Mouse (Mus musculus): ENCODE measurements around the gene Ephb1.

The Ephb1 gene

DNA sequence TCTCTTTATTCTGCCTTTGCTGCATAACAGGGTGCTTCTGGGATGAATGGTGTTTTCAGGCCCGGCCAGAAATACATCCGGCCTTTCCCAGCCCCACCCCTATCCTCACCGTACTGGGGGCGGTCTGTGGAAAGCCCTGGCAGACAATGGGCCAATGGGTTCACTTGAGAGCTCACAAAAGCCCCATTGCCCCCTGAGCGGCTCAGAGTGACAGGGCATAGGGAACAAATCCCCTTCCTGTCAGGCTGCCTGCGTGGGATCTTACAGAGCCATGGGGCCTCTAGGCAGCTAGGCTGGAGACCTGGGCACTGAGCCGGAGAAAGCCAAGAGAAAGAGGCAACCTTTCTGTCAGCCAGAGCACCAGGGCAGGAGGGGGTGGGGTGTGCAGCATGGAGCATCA, 111.2 kb downstream of the Ephb1 start:
- peak; percentile 60 for DNase-seq (ENCODE audit: low spot score)

DNA sequence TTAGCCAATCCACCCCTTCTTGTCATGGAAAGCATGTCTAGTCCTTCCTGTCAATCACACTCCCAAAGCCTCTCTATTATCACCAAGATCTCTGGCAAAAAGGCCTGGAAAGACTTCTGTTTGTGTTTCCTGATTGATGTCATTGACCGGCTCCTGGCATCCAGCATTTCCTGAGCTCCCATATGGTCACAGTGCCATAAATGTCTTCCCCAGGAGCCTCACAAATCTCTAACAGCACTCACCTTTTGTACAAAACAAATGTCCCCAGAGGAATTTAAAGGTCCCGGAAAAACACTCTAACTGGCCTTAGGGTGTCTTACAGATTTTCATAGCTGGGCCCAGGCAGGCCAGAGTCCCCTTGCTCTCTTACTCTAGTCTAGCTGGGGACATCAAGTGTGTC, 112.9 kb downstream of the Ephb1 start:
- no peak for DNase-seq (ENCODE audit: low spot score)

DNA sequence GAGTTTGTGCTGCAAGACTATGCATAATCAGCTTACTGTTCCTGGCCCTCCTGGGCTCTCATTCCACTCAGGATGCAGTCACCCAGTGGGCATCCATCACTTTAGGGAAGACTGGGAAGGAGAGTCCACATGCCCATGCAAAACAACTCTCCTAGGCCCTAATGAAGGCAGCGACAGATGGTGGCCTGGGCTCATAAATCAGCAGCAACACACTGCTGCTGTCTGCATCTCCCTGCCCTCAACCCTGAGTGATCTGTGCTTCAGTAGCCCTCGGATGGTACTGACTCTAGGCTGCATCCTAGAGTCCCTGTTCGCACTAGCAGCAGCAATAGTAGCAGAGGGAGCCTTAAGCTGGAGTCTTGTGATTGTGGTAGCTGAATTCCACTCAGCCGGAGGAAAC, 114.3 kb downstream of the Ephb1 start:
- DNase-seq (ENCODE audit: low spot score): peak; percentile 61

DNA sequence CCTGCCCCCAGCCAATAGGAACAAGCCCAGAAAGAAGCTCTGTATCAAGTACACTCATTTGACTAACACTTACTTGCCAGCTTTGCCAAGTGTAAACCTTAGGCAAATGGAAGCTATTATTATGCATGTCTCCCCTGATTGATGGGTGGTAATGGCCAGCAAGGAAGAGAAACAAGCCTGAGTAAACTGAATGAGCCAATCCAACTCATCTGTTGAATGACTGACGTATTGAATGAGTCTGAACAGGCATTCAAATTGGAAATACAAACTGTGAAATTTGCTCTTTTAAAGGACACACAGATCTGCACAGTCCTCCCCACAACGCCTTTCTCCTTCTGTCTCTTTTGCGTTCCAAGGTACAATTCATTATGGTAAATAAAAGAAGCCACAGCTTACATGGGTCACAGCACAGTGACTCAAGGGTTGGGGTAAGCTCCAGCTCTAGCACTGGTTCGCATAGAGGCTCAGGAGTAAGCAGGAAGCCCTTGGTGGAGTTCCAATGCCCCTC, 119.0 kb downstream of the Ephb1 start:
- DNase-seq (ENCODE audit: low spot score): peak; percentile 36

DNA sequence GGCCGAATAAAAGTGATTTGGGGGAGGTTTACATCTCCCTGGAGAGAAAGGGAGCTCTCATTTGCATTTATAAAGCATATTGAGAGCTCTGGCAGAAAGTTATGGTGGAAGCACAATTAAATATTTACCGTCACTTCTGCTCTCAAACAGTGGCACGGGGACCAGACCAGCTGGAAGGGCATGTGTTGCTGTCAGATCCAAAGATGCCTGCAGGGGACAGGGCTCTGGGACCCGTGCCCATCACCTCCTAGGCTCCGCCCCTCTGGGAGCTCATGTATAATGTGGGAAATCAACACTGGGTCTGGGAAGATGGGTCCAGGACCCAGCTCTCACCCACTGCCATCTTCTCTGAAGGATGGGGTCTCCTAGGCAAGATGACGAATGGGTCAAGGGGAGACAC, 123.2 kb downstream of the Ephb1 start:
- DNase-seq (ENCODE audit: low spot score): no peak

DNA sequence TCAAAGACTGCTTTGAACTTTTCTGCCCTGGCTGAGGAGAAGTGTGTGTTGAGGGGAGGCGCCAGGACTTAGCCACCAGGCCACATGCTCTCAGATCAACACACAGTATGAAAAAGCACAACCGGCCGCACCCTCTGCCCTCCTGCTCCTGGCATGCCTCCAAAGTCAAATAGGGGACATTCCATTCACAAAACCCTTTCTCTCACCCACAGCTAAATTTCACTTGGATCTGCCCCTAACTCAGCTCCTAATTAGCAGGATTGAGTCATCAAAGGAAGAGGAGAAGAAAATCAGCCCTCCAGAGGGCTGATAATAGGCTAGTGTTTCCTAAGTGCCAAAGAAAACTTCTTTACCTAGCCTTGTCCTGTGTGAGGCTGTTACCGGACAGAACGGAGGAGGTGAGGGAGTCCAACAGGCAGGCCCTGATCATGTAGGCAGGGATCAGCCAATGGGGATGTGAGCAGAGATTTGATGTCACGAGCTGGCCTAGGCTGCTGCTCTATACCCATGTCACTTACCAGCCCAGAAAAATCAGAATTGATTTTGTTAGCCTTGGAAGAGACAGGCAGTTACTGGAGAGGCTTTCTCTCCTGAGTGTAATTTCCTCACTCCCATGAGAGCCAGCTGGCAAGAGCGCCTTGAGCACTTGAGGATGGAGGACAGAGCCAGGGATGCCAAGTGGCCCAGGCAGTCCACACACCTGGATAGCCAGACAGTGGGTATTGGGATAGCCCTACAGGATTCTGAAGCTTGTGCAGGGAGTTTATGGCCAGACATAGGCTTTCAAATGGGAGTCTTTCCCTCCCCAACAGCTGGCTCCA, 137.5 kb downstream of the Ephb1 start:
- DNase-seq (ENCODE audit: low spot score): no peak

DNA sequence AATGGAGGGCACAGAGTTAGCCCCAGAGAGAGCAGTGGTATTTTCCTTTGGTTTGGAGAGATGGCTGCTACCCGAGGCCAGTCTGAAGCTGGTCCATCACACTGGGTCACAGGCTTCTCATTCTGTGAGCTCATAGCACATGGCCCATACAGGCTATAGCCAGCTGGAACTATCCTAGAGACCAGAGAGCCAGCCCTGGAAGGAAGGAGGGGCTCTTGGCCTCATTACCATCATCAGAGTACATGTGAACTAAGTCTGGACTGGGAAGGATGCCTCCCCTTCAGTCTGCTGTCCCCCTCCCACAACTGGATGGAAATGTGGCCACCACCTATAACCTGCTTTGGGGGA, 142.5 kb downstream of the Ephb1 start:
- no peak for DNase-seq (ENCODE audit: low spot score)

DNA sequence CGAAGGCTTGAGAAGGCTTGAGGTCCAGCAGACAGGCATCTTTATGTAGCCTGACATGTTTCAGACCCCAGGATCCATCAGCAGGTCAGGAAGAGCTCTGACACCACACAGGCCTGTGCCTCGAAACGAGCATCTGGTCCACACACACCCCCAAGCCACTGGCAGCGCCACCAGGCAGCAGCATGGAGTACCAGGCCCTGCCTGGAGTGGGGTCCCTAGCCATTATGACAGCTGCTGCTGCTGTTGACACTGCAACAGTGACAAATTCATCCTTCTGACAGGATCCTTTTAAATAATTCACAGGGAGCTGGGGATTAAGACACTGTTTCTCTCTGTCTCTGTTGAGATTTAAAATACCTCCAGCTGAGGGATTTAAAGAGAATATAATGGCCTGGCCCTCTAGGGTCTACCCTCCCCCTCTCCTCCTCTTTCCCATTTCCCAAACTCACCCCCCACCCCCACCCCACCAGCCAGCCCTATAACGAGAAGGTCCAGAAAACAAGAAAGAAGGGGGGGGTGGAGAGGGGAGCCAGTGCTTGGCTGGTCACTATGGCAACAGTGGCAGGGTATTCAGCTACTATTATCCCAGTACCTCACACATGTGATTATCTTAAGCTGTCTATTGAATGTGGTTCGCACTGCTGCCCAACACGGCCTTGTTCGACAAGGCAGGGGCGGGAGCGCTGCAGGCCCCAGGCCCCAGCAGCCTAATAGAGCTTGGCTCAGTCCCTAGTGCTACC, 143.0 kb downstream of the Ephb1 start:
- peak; percentile 87 for DNase-seq (ENCODE audit: low spot score)

DNA sequence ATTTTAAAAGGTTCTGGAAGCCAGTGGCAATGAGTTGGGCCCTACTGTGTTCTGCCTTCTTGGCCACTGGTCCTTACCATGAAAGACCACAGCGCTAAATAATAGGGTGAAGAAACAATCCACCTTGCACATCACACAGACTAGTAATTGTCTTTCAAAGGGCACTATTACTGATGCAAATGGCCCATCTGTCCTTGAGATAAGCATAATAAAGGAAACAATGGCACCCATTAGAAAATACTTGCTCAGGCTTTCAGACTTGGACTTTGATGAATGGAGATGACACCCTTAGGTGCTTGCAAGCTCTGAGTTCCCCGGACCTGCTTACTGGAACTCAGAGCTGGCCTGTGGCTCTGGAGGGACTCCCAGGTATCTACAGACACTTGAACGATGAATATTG, 149.0 kb downstream of the Ephb1 start:
- no peak for DNase-seq (ENCODE audit: low spot score)

DNA sequence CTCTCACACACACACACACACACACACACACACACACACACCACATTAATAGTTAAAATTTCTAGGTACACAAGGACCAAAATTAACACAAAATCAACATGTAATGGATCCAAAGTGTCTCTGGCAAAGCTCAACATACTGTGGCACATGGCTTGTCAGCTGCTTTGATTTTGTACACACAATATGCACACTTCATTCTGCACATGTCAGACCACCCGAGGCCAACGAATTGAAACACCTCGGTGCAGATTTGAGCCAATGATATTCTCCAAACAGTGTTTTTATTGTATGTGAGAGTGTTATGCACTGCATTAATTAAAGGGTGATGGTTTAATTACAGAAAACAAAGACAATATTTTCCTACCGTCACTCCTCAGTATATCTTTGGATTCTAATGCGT, 152.6 kb downstream of the Ephb1 start:
- DNase-seq (ENCODE audit: low spot score): no peak

DNA sequence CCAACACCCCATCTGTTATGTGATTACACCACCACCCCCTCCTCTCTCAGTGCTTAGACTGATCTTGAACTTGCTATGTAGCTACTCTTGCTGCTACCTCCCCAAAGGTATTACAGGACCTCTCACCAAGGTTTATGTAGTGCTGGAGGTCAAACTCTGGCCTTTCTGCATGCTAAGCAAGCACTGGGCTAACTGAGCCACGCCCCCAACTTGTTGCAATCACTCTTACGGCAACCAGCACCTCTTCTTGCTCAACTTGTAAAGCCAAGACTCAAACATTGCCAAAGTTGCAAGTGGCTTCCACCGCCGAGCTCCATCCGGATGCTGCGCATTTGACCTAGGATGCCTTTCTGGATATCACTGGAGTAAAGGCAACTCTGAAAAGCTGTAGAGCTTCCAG, 157.6 kb downstream of the Ephb1 start:
- no peak for DNase-seq (ENCODE audit: low spot score)

DNA sequence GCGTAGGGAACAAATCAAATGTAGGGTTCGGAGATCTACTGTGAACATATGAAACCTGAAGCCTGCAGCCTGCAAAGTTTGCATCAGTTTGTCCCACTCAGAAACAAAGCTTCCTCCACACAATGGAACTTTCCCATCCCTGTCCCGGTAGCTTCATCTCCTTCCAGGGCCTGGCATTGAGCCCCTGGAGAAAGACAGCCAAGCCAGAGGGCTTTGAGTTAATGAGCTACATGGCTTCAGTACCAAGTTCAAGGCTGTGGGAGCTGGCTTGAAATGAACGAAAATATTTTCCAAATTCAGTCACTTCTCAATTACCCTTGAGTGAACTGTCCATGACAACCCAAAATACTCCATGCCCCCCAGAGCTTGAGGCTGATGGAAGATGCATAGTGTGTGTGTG, 160.4 kb downstream of the Ephb1 start:
- no peak for DNase-seq (ENCODE audit: low spot score)

DNA sequence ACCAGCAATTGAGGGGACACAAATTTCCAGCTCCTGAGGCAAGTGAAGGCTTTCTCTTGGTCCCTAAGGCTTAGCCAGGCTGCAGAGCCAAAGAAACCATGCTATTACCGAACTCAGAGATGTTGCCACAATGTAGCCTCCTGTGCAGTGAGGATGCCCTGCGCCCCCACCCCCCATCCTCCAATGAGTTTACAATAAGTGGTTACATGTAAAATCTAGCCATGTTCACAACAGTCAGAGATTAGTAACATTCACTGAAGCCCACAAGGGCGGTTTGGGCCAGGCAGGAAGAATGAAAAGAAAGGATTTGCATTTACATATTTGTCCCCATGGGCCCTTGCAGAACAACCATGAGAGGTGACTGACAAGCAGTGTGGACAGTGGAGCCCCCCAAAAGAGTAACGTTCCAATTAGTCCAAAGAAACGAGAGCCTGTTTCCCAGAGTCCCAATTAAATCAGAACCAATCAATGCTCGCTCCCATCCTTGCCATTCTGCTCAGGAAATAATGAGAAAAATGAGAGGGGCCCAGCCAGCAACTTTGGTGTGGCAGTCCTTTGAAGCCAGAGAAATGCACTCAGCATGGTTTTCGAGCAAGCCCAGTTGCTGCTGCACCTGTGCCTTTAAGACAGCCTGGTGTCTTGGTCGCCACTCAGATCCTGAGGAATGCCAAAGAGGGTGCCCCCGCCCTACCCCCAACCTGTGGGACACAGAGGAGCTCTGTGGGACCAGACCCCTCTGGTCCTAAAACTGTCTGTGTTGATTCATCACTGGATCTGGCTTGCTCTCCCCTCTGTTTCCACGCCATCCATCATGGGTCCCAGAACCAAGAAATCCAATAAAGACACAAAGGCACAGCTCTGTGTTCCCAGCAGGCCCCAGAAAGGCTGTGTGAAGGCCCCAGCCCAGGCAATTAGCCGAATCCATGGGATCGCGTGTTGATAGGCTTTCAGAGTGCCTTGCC, 161.5 kb downstream of the Ephb1 start:
- DNase-seq (ENCODE audit: low spot score): no peak

DNA sequence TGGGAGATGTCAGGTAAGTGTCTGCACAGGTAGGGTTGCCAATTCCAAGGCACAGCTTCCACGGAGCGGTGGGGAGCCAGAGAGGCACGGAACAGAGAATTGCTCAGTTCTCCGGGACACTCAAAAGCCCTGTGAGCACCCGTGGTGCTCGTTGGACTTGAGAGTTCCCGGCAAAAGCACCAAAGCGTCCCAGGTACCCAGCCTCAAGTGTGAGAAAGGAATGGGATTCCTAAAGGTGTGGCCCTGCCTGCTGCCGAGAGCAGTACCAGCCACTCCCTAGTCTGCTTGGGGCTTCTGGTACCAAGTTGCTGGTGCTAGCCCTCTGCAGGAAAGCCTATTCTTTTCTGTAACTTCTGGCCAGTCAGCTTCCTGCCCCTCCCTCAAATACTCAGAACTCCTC, 164.4 kb downstream of the Ephb1 start:
- DNase-seq (ENCODE audit: low spot score): no peak

DNA sequence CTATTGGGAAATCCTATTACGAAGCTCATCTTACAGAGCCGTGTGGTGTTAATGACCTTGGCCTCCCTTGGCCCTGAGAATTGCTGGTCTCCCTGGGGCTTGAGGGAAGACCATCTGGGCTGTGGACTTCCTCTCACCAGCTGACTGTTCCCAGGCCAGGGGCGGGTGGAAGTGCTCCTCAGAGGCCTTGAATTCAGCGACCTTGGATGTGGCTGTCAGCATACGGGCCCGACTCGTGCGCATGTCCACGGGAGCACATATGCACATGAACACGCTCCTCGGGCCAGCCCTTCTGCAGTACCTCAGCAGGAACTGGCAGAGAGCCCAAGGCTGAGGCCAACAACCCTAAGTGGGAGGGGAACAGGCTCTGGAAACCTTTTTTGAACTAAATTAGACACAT, 165.1 kb downstream of the Ephb1 start:
- DNase-seq (ENCODE audit: low spot score): no peak

DNA sequence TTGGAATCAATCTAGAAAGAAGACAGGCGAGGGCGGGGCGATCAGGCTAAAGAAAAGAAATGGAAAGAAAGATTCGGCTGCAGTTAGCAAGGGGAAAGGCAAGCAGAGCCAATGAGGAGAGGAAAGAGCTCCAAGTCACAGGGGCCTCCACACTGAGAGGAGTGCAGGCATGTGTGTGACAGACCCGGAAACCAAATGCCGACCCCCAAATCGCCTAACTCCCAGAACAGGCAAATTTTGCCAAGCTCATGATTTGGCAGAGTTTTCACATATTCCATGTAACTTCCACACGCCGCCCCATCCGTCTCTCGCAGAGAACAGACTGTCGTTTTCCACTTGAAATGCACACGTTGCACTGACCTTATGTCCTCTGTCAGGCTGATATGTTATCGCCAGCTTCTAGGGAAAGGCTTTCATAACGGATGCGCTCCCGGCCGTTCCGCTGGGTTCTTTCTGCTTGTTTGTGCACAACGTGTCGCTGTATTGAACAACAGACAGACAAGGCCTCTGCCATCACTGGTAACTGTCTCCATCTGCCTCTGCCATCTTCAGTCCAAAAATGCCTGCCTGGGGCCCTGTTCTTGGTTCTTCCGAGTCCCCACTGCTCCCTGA, 170.7 kb downstream of the Ephb1 start:
- DNase-seq (ENCODE audit: low spot score): no peak

DNA sequence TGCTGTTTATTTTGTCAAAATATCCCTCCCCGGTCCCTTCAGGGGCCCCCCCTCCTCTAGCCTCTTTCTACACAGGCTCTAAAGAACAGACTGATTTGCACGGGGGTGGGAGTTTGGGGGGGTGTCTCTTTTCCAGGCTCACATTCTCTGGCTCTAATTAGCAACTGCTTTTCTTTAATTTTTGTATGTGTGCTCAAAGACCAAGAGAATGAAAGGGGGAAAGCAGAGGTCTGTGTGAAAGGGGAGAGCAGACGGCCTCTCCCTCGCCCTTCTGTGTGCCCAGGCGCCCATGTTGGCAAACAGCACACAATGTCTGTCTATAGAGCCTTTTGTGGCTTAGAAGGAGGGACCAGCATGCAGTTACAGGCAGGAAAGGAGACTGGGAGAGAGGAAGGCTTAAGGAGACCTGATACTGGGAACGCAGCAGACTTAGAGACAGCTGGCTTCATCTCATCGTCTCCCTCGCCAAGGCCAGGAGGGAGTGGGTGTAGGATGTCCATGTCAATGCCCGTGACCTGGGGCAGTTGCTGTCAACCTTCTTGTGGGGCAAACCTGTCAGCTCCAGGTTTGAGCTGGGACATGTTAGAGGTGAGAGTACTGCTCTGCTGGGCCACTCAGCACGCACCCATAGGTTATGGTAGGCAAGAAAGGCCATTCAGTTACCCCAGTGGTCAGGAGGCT, 172.5 kb downstream of the Ephb1 start:
- no peak for DNase-seq (ENCODE audit: low spot score)

DNA sequence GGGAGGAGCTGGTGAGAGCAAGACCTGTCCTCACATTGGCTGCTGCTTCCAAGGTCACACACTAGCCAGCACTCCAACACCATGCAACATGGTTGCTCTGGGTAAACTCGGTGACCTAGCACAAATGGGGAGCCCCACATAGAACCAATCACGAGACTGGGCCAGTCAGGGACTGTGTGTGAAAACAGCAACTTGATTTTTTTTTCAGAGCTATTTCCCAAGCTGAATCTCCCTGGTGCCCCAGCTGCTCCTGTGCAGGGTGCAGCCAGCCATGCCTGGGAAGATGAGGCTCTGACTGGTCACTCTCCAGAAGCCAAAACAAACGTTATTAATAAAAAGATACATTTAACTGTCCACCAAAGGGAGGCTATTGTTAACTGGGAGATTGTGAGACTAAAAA, 173.2 kb downstream of the Ephb1 start:
- no peak for DNase-seq (ENCODE audit: low spot score)

DNA sequence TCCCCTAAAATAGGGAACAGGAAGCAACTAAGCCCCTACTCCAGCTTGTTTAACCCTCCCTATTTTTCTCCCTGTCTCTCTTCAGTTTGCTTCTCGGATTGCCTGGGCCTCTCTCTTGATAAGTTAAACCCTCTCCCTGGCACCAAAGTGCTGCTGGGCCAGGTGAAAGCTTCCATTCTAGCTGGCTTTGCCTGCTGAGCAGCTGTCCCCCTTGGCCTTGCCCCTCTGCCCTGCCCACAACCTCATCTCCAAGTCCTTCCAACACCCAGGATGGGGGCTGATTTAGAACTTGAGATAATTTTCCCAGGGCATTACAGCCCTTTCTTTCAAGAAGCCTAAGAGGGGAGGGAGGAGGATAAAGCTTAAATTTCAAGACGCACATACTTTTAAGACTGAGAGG, 174.0 kb downstream of the Ephb1 start:
- DNase-seq (ENCODE audit: low spot score): no peak

DNA sequence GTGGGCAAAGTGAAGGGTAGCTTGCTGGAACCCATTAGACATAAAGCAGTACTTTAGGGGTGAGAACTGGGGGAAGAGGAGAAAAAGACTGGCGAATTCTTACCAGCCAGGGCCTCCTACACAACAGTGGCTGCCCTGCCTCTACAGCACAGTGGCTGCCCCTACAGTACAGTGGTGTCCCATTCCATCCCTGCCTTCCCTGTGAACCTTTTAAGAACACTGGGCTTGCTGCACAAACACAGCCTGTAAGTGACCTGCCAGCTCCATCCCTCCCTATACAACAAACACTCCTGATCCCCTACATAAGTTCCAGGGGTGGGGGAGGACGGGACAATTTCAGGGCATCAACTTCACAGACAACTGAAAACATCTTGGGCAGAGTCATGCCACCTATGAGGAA, 174.4 kb downstream of the Ephb1 start:
- DNase-seq (ENCODE audit: low spot score): no peak

DNA sequence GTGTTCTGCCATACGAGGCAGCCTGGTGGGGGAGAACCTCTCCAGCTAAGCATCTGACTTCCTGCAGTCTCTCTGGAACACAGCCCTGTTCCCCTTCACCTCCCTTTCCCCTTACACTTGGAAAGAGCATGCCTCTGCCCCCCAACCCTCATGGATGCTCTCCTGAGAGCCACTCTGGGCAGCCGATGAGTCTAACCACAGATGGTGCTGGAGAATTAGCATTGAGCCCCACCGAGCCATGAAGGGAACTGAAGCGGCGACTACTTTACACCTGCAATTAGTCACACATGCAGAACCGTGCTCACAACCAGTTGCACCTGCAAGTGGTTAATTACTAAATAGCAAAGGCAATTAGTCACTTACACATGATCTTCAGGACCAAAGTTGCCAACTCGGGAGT, 184.8 kb downstream of the Ephb1 start:
- no peak for DNase-seq (ENCODE audit: low spot score)

Data from embryo, embryonic 10 days (tissue).